Mouse (Mus musculus) neural tube, embryonic 13.5 days (tissue): ENCODE measurements around the gene Tas2r113. TPM values are rescaled to one million over a fixed set of nuclear protein-coding genes. Genes with fewer than 3 reads are reported as not detected.
"Not testable (repeated sequence)": the region's sequence is repeated elsewhere in the genome, so short reads cannot be mapped to it uniquely, and the experiment has no call there.

Source experiments
- ATAC-seq: fragments of 200-750 bp; cut with Nextera tagmentation; 2 replicates; pipeline ENCODE4 v1.8.0; 2017; ENCODE audit warnings: low read depth, mild to moderate bottlenecking, moderate TSS enrichment, moderate library complexity
- H3K27ac ChIP-seq: fragments of 300-500 bp; sonication (generic); replicated peaks from 2 replicates; pipeline ENCODE4 v1.5.1; 2015; ENCODE audit warnings: moderate library complexity, mild to moderate bottlenecking, inconsistent platforms
- H3K27me3 ChIP-seq: fragments of 300-500 bp; sonication (generic); 2 replicates; pipeline ENCODE4 v1.6.1; 2015; ENCODE audit warnings: mild to moderate bottlenecking, inconsistent platforms
- H3K36me3 ChIP-seq: fragments of 300-500 bp; sonication (generic); 2 replicates; pipeline ENCODE4 v1.6.1; 2015; ENCODE audit warnings: mild to moderate bottlenecking, inconsistent platforms
- H3K4me1 ChIP-seq: fragments of 300-500 bp; sonication (generic); replicated peaks from 2 replicates; pipeline ENCODE4 v1.6.1; 2015; ENCODE audit warnings: inconsistent platforms
- H3K4me2 ChIP-seq: fragments of 300-500 bp; sonication (generic); 2 replicates; pipeline ENCODE4 v1.6.1; 2015; ENCODE audit warnings: inconsistent platforms, mild to moderate bottlenecking, moderate library complexity
- H3K4me3 ChIP-seq: fragments of 300-500 bp; sonication (generic); 2 replicates; pipeline ENCODE4 v1.5.1; 2015; ENCODE audit warnings: mild to moderate bottlenecking, inconsistent platforms
- H3K9ac ChIP-seq: fragments of 300-500 bp; sonication (generic); 2 replicates; pipeline ENCODE4 v1.6.1; 2015; ENCODE audit warnings: moderate library complexity, mild to moderate bottlenecking, inconsistent platforms
- H3K9me3 ChIP-seq: fragments of 300-500 bp; sonication (generic); 2 replicates; pipeline ENCODE4 v1.6.1; 2016; ENCODE audit warnings: inconsistent platforms
- WGBS: fragments of 180-500 bp; shearing (Covaris S2); methylation state at CpG from one replicate; pipeline ENCODE4 v1.1.7; 2015; 5-methylcytosine and 5-hydroxymethylcytosine counted together
- polyA plus RNA-seq: library from polyadenylated mRNA; unstranded; fragments of >200 nt; fragmentation: Nextera tagmentation; extraction: Ambion mirVana; gene quantifications from 2 replicates; pipeline ENCODE4 v1.2.1, GENCODE M21; 2015

Tas2r113 gene
- not detected in 2 replicates for polyA plus RNA-seq

DNA sequence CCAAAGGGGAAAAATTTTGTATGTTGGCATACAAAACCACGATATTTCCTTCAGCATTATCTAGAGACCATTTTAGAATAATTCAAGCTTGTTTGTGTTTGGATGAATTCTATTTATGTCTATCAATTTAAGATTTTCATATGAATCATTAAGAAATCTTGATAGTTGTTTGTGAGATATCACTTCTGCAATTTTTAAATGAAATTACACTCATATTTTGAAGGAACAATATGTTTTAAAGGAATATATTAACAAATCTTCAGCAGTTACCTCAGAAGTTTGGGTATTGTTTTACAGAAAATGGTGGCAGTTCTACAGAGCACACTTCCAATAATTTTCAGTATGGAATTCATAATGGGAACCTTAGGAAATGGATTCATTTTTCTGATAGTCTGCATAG lies at the start of gene Tas2r113:
TSS of gene Tas2r113 (plus strand) at position 301 of the 400 bp plus-strand sequence.
- no peak within 1 kb of the TSS for H3K27ac ChIP-seq
- ATAC-seq: no peak
- H3K4me2 ChIP-seq: no peak within 1 kb of the TSS
- H3K36me3 ChIP-seq: no peaks in the 10 kb centered on the region
- H3K9me3 ChIP-seq: no peaks in the 10 kb centered on the region
- H3K27me3 ChIP-seq: no peaks in the 10 kb centered on the region
- H3K9ac ChIP-seq: no peak within 1 kb of the TSS
- no peaks in the 10 kb centered on the region for H3K4me1 ChIP-seq
- 67% methylated on average over 1 of the region's 1 CpGs for WGBS
- H3K4me3 ChIP-seq: no peak within 1 kb of the TSS

- H3K9me3 ChIP-seq: no peaks in the 10 kb centered on the region
- no peaks in the 10 kb centered on the region for H3K27me3 ChIP-seq
- no peaks in the 10 kb centered on the region for H3K4me1 ChIP-seq
- no peak within 1 kb of the TSS for H3K4me3 ChIP-seq
- no peaks in the 10 kb centered on the region for H3K36me3 ChIP-seq
- no peak within 1 kb of the TSS for H3K27ac ChIP-seq
- ATAC-seq: no peak
- WGBS: 87% methylated on average over 1 of the region's 1 CpGs
- no peak within 1 kb of the TSS for H3K9ac ChIP-seq
- H3K4me2 ChIP-seq: no peak within 1 kb of the TSS
Measured at GRCm38 (mm10) chr6:132846842-132847241, 46.0 kb upstream of the Tas2r113 start, which contains the start of gene Tas2r123. Gene Tas2r123, plus strand, starts transcription at chr6:132847142.

DNA sequence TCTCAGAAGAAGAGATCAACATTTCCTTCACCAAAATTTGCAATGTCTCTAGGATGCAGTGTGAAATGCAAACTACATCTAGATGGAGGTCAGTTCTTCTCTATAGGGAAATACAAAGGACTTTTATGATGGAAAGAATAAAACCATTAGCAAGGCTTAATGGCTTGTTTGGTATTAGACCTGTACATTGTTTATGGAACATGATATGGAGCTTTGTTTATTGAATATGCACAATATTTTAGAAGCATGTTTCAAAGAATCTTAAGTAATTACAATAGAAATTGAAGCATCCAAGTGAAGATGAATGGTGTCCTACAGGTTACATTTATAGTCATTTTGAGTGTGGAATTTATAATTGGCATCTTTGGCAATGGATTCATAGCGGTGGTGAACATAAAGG lies 37.7 kb upstream of the Tas2r113 start, which contains the start of gene Tas2r116:
TSS of gene Tas2r116 (plus strand) at position 301 of the 400 bp plus-strand sequence.
- Histone ChIP-seq H3K9ac (no peak within 1 kb of the TSS), H3K9me3 (no peaks in the 10 kb centered on the region), H3K4me1 (no peaks in the 10 kb centered on the region), H3K36me3 (no peaks in the 10 kb centered on the region), H3K27me3 (no peaks in the 10 kb centered on the region), H3K4me3 (no peak within 1 kb of the TSS), H3K4me2 (no peak within 1 kb of the TSS), H3K27ac (no peak within 1 kb of the TSS)
- ATAC-seq: no peak
- 80% methylated on average over 1 of the region's 1 CpGs for WGBS

GRCm38 (mm10) chr6:132867708-132868107 lies 25.1 kb upstream of the Tas2r113 start, which contains the start of gene Tas2r110:
Gene Tas2r110, plus strand, starts transcription at chr6:132868008.
- no peaks in the 10 kb centered on the region for H3K36me3 ChIP-seq

DNA sequence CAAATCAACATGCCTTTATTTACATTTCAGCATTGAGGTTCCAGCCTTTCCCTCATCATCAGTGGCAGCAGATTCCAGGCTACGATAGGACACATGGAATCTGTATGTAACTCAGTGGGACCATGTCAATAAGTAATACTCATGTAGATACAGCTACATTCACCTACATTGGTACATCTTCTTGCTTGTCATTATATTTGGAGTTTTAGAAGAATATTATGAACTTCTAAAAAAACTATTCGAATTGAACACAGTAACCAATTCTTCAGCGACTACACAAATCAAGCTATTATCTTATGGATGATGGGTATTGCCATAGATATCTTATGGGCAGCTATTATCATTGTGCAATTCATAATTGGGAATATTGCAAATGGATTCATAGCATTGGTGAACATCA lies 16.5 kb downstream of the Tas2r113 start, which contains the start of gene Tas2r125:
TSS of gene Tas2r125 (plus strand) at position 301 of the 400 bp plus-strand sequence.
- H3K9me3 ChIP-seq: no peaks in the 10 kb centered on the region
- ATAC-seq: no peak
- H3K4me3 ChIP-seq: no peak within 1 kb of the TSS
- H3K27me3 ChIP-seq: no peaks in the 10 kb centered on the region
- H3K4me1 ChIP-seq: no peaks in the 10 kb centered on the region
- H3K36me3 ChIP-seq: no peaks in the 10 kb centered on the region
- no peak within 1 kb of the TSS for H3K9ac ChIP-seq
- no peak within 1 kb of the TSS for H3K4me2 ChIP-seq
- no peak within 1 kb of the TSS for H3K27ac ChIP-seq
- 86% methylated on average over 3 of the region's 3 CpGs for WGBS

More at GRCm38 (mm10) chr6:132867708-132868107, 25.1 kb upstream of the Tas2r113 start, which contains the start of gene Tas2r110:
- Histone ChIP-seq H3K27me3 (no peaks in the 10 kb centered on the region), H3K4me2 (no peak within 1 kb of the TSS), H3K9me3 (no peaks in the 10 kb centered on the region), H3K4me3 (no peak within 1 kb of the TSS), H3K4me1 (no peaks in the 10 kb centered on the region), H3K9ac (no peak within 1 kb of the TSS), H3K27ac (no peak within 1 kb of the TSS)
- no peak for ATAC-seq

DNA sequence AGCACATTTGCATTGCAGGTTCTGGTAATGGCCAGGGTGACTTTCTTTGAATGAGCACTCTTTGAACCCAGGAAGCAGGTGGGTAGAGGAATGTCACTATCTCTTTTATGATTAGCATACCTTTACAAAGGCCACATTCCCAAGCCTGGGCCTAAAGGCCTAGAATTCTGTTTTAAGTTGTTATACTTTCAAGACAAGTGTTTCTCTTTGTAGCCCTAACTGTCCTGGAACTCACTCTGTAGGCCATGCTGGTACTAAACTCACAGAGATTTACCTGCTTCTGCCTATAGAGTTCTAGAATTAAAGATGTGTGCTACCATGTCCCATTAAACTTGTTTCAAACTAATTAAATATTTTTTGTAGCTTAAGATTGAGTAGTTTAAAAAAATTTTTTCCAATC lies 48.6 kb downstream of the Tas2r113 start:
- ATAC-seq, H3K4me3 ChIP-seq, H3K27ac ChIP-seq, H3K36me3 ChIP-seq, H3K4me2 ChIP-seq, H3K27me3 ChIP-seq, H3K9ac ChIP-seq, H3K9me3 ChIP-seq, H3K4me1 ChIP-seq: not testable (repeated sequence)

Other genes with a start within 250 kb of the Tas2r113 start
- not detected in 2 replicates for gene A630073D07Rik, start 241.5 kb upstream of the Tas2r113 start, polyA plus RNA-seq
- gene Tas2r120, start 236.1 kb upstream of the Tas2r113 start, polyA plus RNA-seq: not detected in 2 replicates
- gene Tas2r121, start 192.0 kb upstream of the Tas2r113 start, polyA plus RNA-seq: not detected in 2 replicates
- gene Tas2r122, start 181.1 kb upstream of the Tas2r113 start, polyA plus RNA-seq: not detected in 2 replicates
- gene Tas2r115, start 155.0 kb upstream of the Tas2r113 start, polyA plus RNA-seq: not detected in 2 replicates
- gene Tas2r124, start 138.3 kb upstream of the Tas2r113 start, polyA plus RNA-seq: not detected in 2 replicates
- not detected in 2 replicates for gene Tas2r102, start 130.9 kb upstream of the Tas2r113 start, polyA plus RNA-seq
- not detected in 2 replicates for gene Tas2r136, start 114.8 kb upstream of the Tas2r113 start, polyA plus RNA-seq
- not detected in 2 replicates for gene Tas2r117, start 90.2 kb upstream of the Tas2r113 start, polyA plus RNA-seq
- gene Tas2r123, start 45.9 kb upstream of the Tas2r113 start, polyA plus RNA-seq: not detected in 2 replicates
- gene Tas2r116, start 37.6 kb upstream of the Tas2r113 start, polyA plus RNA-seq: not detected in 2 replicates
- not detected in 2 replicates for gene Tas2r110, start 25.0 kb upstream of the Tas2r113 start, polyA plus RNA-seq
- gene Tas2r125, start 16.6 kb downstream of the Tas2r113 start, polyA plus RNA-seq: 0.49 TPM in 1 of 2 replicates, not detected in the other
- gene Tas2r129, start 58.1 kb downstream of the Tas2r113 start, polyA plus RNA-seq: not detected in 2 replicates
- gene Tas2r131, start 64.9 kb downstream of the Tas2r113 start, polyA plus RNA-seq: not detected in 2 replicates
- not detected in 2 replicates for gene Tas2r109, start 88.0 kb downstream of the Tas2r113 start, polyA plus RNA-seq
- not detected in 2 replicates for gene Tas2r103, start 144.1 kb downstream of the Tas2r113 start, polyA plus RNA-seq
- gene Tas2r140, start 162.8 kb downstream of the Tas2r113 start, polyA plus RNA-seq: not detected in 2 replicates
- 120 and 134 TPM in 2 replicates for gene Smim10l1, start 211.9 kb downstream of the Tas2r113 start, polyA plus RNA-seq